Mouse (Mus musculus): ENCODE results near the gene Commd9. TPM values are rescaled to one million over a fixed set of nuclear protein-coding genes. Genes with fewer than 3 reads are reported as not detected.
A peak's percentile ranks its signal among the peaks of the same experiment; 100 is the strongest.

The Commd9 gene
- polyA plus RNA-seq, 1 experiment = 29.8 TPM

DNA sequence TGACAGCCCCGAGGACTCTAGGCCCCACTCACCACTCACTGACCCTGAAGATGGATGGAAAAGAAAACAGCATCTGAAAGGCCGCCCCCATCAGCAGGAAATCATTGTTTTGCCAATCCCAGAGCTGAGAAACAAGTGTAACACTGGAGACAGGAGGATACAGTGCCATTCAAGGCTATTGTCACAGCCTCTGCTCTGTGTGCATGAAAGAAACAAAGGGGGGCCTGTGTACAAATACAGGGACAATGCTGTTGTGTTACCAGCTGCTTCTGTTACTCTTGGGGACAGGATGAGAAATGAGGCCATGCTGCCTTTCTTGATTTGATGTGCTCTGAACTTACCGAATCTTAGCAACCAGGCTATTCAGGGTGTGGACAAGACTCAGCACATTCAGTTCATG, 3.0 kb upstream of the Commd9 start, which contains the start of gene Prr5l:
Gene Prr5l (minus strand): TSS at position 30 of the 400 bp plus-strand sequence.
- Histone ChIP-seq H3K27ac (ENCODE audit: insufficient read depth, low read depth, low read length) (peak within 1 kb of the TSS; percentile 49), H3K4me1 (ENCODE audit: control insufficient read depth, insufficient read depth, low read length) (peaks cover 38% of the 10 kb centered on the region), H3K4me3 (ENCODE audit: insufficient read depth, low read length) (no peak within 1 kb of the TSS)
- TF ChIP-seq POLR2A (IDR thresholded peaks at IDR 0.05; ENCODE audit: borderline replicate concordance, low read depth, low read length) (no peak), CTCF (IDR thresholded peaks at IDR 0.05; ENCODE audit: low read depth, low read length) (no peak)

DNA sequence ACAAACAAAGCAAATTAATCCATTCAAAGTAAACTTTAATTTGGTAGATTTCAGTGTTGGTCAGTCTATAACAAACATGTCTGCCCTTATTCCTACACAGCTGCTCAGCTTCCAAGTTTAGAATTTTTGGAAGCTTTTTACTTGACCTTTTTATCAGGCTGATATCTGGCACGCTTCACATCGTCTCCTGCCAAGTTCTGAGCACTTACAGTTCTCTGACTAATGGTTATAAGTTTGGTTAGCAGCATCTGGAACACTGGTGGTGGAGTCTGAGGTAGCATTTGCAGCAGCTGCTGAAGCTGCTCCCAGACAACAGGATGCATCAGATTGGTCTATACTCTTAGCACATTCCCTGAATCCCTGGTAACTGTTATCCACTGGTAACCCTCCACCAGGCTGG, 1.8 kb upstream of the Commd9 start:
- Histone ChIP-seq H3K4me1 (ENCODE audit: control insufficient read depth, insufficient read depth, low read length) (peaks cover 38% of the 10 kb centered on the region), H3K27ac (ENCODE audit: insufficient read depth, low read depth, low read length) (no peak overlapping the region), H3K4me3 (ENCODE audit: insufficient read depth, low read length) (no peak overlapping the region)
- TF ChIP-seq CTCF (IDR thresholded peaks at IDR 0.05; ENCODE audit: low read depth, low read length) = no peak
- no peak for TF ChIP-seq POLR2A (IDR thresholded peaks at IDR 0.05; ENCODE audit: borderline replicate concordance, low read depth, low read length)

DNA sequence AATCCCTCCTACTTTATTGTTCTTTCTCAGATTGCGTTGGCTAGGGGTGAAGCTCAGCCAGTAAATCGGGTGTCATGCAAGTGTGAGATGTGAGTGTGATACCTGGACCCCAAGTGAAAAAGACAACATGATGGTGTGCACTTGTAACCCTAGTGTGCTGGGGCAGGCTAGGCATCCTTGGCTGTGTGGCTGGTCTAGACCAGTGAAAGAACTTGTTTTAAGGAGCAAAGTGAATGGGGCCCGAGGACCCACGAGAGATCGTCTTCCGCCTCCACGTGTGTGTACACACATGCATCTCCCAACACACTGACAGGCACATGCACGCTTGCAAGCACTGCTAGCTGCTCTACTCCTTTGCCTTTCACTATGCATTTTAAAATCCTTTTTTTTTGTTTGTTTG, 2.8 kb downstream of the Commd9 start:
- H3K4me3 ChIP-seq (ENCODE audit: insufficient read depth, low read length) = no peak overlapping the region
- peaks cover 14% of the 10 kb centered on the region for H3K4me1 ChIP-seq (ENCODE audit: control insufficient read depth, insufficient read depth, low read length)
- no peak overlapping the region for H3K27ac ChIP-seq (ENCODE audit: insufficient read depth, low read depth, low read length)
- no peak for TF ChIP-seq POLR2A (IDR thresholded peaks at IDR 0.05; ENCODE audit: borderline replicate concordance, low read depth, low read length)
- TF ChIP-seq CTCF (IDR thresholded peaks at IDR 0.05; ENCODE audit: low read depth, low read length) = no peak

DNA sequence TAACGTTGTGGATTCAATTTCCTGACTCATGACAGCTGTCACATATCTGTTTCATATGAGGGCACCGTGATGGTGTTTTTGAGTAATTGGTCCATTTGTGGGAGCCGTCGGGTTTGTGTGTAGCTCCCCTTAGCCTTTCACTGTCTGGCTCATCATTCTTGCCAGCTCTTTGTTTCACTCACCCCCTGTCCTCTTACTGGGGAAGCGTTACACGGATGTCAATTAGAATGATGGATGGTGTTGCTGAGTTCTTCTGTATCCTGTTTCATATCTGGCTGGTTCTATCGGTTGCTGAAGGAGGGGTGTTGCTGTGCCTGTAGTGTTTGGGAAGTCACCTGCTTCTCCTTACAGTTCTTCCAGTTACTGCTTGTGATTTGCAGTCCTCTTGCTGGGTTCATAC, 5.1 kb downstream of the Commd9 start:
- no peak overlapping the region for H3K4me3 ChIP-seq (ENCODE audit: insufficient read depth, low read length)
- peaks cover 18% of the 10 kb centered on the region for H3K4me1 ChIP-seq (ENCODE audit: control insufficient read depth, insufficient read depth, low read length)
- H3K27ac ChIP-seq (ENCODE audit: insufficient read depth, low read depth, low read length) = no peak overlapping the region
- TF ChIP-seq POLR2A (IDR thresholded peaks at IDR 0.05; ENCODE audit: borderline replicate concordance, low read depth, low read length) (no peak), CTCF (IDR thresholded peaks at IDR 0.05; ENCODE audit: low read depth, low read length) (no peak)

DNA sequence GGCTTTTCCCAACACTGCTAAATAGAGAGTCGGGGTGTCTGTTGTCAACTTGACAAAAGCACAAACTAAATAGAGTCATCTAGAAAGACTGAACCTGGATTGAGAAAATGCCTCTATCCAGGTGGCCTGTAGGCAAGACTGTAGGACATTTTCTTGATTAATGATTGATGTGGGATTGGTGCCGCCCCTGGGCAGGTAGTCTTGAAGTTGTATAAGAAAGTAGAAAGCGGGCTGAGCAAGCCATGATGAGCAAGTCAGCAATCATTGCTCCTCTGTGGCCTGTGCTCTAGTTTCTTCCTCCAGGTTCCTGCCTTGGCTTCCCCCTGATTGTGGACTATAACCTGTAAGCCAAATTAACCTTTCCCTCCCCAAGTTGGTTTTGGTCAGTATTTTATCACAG, 8.1 kb downstream of the Commd9 start:
- Histone ChIP-seq H3K4me1 (ENCODE audit: control insufficient read depth, insufficient read depth, low read length) (peaks cover 18% of the 10 kb centered on the region), H3K27ac (ENCODE audit: insufficient read depth, low read depth, low read length) (no peak overlapping the region), H3K4me3 (ENCODE audit: insufficient read depth, low read length) (no peak overlapping the region)
- TF ChIP-seq CTCF (IDR thresholded peaks at IDR 0.05; ENCODE audit: low read depth, low read length) (no peak), POLR2A (IDR thresholded peaks at IDR 0.05; ENCODE audit: borderline replicate concordance, low read depth, low read length) (no peak)

DNA sequence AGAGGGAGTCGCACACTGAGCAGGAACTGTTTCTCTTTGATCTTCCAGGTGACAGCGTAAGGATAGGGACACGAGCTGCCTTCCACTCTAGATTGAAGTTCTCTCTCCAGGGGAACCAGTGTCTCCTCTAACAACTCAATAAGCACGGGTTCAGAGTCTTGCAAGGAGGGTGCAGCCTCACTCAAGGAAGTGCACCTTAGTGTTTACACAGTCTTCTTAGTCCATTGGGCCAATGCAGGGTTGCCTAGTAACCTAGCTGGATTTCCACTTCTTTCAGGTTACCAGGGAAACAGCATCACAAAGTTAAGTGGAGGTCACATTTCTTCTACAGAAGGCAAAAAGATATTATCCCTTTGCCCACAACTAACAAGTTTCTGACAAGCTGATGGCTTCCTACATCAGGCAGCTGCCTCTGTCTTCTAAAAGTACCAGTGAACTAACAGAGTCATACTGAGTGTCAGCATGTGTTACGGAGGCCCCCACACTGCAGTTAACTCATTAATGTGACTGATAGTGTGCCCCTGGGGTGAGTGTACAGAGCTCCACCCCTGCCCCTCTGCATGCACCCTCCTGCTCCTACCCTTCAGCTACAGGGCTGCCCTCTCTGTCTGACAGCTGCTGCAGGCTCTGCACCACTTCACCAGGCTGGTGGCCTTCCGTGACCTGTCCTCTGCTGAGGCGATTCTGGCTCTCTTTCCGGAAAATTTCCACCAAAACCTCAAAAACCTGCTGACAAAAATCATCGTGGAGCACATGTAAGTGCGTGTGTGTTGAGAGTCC, 10.6 kb downstream of the Commd9 start:
- TF ChIP-seq CTCF (IDR thresholded peaks at IDR 0.05; ENCODE audit: low read depth, low read length) (no peak), POLR2A (IDR thresholded peaks at IDR 0.05; ENCODE audit: borderline replicate concordance, low read depth, low read length) (no peak)
- Histone ChIP-seq H3K4me1 (ENCODE audit: control insufficient read depth, insufficient read depth, low read length) (peaks cover 21% of the 10 kb centered on the region), H3K4me3 (ENCODE audit: insufficient read depth, low read length) (no peak overlapping the region), H3K27ac (ENCODE audit: insufficient read depth, low read depth, low read length) (no peak overlapping the region)

DNA sequence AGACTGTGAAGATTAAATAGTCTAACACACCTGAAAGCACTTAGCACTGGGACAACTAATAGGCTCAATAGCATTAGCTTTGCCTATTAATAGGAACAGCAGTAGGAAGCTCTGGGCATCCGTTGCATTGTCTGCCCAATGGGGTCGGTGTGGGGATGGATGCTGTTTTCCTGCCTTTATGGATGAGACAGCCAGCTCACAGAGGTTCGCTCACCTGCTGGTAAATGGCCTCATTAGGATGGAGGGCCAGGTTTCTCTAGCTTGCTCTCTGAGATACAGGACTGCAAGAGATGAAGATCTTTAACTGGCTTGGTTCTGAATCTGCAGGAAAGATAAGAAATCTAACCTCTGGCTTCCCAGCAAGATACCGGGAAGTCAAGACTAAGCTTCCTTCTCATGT, 16.1 kb downstream of the Commd9 start:
- Histone ChIP-seq H3K4me1 (ENCODE audit: control insufficient read depth, insufficient read depth, low read length) (peaks cover 5% of the 10 kb centered on the region), H3K4me3 (ENCODE audit: insufficient read depth, low read length) (no peak overlapping the region), H3K27ac (ENCODE audit: insufficient read depth, low read depth, low read length) (no peak overlapping the region)
- TF ChIP-seq CTCF (IDR thresholded peaks at IDR 0.05; ENCODE audit: low read depth, low read length) (no peak), POLR2A (IDR thresholded peaks at IDR 0.05; ENCODE audit: borderline replicate concordance, low read depth, low read length) (no peak)

DNA sequence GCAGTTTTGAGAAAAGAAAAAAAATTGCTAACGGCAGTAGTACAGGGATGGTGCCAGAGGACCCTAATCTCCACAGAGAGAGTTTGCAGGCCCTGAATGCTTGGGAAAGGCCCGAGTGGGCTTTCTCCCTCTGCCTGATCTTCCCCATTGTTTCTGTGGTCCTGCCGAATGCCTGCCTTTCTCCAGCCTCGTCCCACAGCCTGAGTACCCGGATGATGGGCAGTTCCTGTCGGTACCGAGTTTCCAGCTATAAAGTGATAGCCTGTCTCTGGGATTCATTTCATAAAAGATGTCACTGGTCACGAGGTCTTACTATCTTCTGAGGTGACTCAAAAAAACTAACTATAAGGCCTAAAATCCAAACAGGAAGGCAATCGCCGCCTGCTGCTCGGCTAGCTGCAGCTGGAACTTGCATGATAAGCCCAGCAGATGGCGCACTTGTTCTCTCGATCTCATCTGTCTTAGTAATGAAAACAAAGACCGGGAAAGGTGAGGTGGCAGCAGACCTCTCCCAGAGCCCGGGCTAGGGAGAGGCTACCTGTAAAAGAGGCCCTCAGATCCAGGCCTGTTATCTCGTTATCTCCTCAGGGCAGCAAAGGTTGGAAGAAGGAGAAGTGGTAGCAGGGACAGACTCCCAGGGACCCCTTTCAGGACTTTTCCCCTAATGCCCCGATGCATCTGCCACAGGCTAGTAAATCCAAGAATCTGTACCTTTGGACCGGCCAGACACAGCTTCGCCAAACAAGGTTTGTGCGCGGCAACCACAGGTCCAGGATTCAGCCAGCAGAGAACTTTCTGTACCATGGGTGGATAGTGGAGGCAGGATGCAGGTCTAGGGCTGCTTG, 19.7 kb downstream of the Commd9 start:
- Histone ChIP-seq H3K4me3 (ENCODE audit: insufficient read depth, low read length) (no peak overlapping the region), H3K4me1 (ENCODE audit: control insufficient read depth, insufficient read depth, low read length) (no peaks in the 10 kb centered on the region), H3K27ac (ENCODE audit: insufficient read depth, low read depth, low read length) (no peak overlapping the region)
- TF ChIP-seq CTCF (IDR thresholded peaks at IDR 0.05; ENCODE audit: low read depth, low read length) = peak; percentile 89
- TF ChIP-seq POLR2A (IDR thresholded peaks at IDR 0.05; ENCODE audit: borderline replicate concordance, low read depth, low read length) = no peak

DNA sequence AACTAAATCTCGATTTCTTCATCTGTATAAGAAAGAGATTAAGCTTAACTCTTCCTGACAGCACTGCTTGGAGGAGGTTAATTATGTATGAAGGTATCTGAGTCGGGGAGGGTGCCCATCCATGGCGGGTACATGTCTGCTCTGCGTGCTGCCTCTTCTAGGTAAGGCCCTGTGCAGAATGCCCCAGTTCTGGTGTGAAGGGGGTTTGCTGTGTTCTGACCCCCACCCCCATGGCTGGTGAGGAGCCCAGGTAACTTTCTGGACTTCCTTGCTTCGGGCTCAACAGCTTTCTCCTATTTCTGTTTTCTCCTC, 20.3 kb downstream of the Commd9 start:
- H3K4me1 ChIP-seq (ENCODE audit: control insufficient read depth, insufficient read depth, low read length) = no peaks in the 10 kb centered on the region
- H3K27ac ChIP-seq (ENCODE audit: insufficient read depth, low read depth, low read length) = no peak overlapping the region
- H3K4me3 ChIP-seq (ENCODE audit: insufficient read depth, low read length) = no peak overlapping the region
- TF ChIP-seq POLR2A (IDR thresholded peaks at IDR 0.05; ENCODE audit: borderline replicate concordance, low read depth, low read length) = no peak
- no peak for TF ChIP-seq CTCF (IDR thresholded peaks at IDR 0.05; ENCODE audit: low read depth, low read length)

Data from bone marrow macrophage, adult 2 months (primary cell).